Comparison of ENCODE assay signal across 16 mouse cellular contexts in the genomic region with DNA sequence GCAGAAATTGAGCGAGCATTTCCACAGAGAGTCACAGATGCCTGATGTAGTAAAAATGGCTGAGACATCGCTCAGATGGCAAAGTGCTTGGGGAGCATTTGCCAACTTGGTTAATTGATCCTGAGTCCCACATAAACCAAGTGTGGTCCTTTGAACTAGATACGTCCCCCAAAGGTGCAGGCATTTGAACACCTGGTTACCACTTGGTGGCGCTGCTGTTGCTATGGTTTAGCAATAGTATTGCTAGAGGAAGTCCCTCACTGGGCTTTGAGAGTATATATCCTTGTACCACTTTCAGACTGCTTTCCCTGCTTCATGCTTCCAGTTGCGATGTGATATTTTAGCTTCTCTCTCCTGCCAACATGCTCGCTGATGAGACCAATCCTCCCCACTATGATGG.
A peak's percentile ranks its signal among the peaks of the same experiment; 100 is the strongest.
DNase-seq lines count a peak whose midpoint lies in the region; ATAC-seq and TF ChIP-seq lines count a peak whose summit lies in the region.
"Had no signal": no experiment of that assay in that cellular context is flagged by ENCODE, and none has a peak within 500 bp of the region (broad histone marks: within the 10 kb centered on the region; RNA-seq: fewer than 3 reads in every experiment).

No protein-coding gene starts in this region.

- ATAC-seq in heart, postnatal 0 days (ENCODE audit: insufficient read depth, low read depth), result no peak
- no peak for ATAC-seq in lung, embryonic 14.5 days (ENCODE audit: insufficient read depth)

- no peak overlapping the region for H3K27ac ChIP-seq in heart, postnatal 0 days (ENCODE audit: low read depth)
- H3K27ac ChIP-seq in heart, embryonic 10.5 days, result no peak overlapping the region
- H3K27ac ChIP-seq in lung, embryonic 14.5 days (ENCODE audit: low read depth), result no peak overlapping the region
- H3K27ac ChIP-seq: embryonic facial prominence, embryonic 10.5 days; forebrain, embryonic 12.5 days; limb, embryonic 12.5 days; stomach, embryonic 15.5 days had no signal

- H3K4me1 ChIP-seq in heart, postnatal 0 days (ENCODE audit: control insufficient read depth, insufficient read depth), result no peaks in the 10 kb centered on the region
- H3K4me1 ChIP-seq in heart, embryonic 10.5 days, result no peaks in the 10 kb centered on the region; the same call in 1 of the 2 replicates
- H3K4me1 ChIP-seq in lung, embryonic 14.5 days (ENCODE audit: insufficient read depth), result 0 out of 2 replicates have a peak, but pooled peaks cover 3% of the 10 kb centered on the region
- no peaks in the 10 kb centered on the region for H3K4me1 ChIP-seq in lung, adult 2 months (ENCODE audit: control insufficient read depth, insufficient read depth, low read length)
- H3K4me1 ChIP-seq: stomach, embryonic 15.5 days had no signal

- H3K9ac ChIP-seq in heart, postnatal 0 days (replicated peaks; ENCODE audit: low read depth, low read length), result no peak overlapping the region
- no peak overlapping the region for H3K9ac ChIP-seq in lung, embryonic 14.5 days
- H3K9ac ChIP-seq: forebrain, embryonic 12.5 days; limb, embryonic 12.5 days; stomach, embryonic 15.5 days had no signal

- TF ChIP-seq EP300 in heart, postnatal 0 days (IDR thresholded peaks at IDR 0.05; ENCODE audit: low read depth), result no peak

- H3K4me2 ChIP-seq in heart, postnatal 0 days (ENCODE audit: low read depth, low read length), result no peak overlapping the region
- no peak overlapping the region for H3K4me2 ChIP-seq in lung, embryonic 14.5 days
- H3K4me2 ChIP-seq: forebrain, embryonic 12.5 days; limb, embryonic 12.5 days; stomach, embryonic 15.5 days had no signal

- TF ChIP-seq CTCF in heart, postnatal 0 days (IDR thresholded peaks at IDR 0.05; ENCODE audit: low read depth), result peak; percentile 29
- TF ChIP-seq CTCF in lung, embryonic 14.5 days (IDR thresholded peaks at IDR 0.05; ENCODE audit: low read depth), result no peak
- no peak for TF ChIP-seq CTCF in lung, adult 2 months (IDR thresholded peaks at IDR 0.05; ENCODE audit: insufficient read depth, low read length)

- H3K36me3 ChIP-seq in heart, postnatal 0 days (replicated peaks; ENCODE audit: control insufficient read depth, insufficient read depth, low read length), result no peaks in the 10 kb centered on the region
- no peaks in the 10 kb centered on the region for H3K36me3 ChIP-seq in heart, embryonic 10.5 days
- H3K36me3 ChIP-seq in lung, embryonic 14.5 days (ENCODE audit: insufficient read depth), result no peaks in the 10 kb centered on the region
- H3K36me3 ChIP-seq: embryonic facial prominence, embryonic 10.5 days; forebrain, embryonic 12.5 days; limb, embryonic 12.5 days; stomach, embryonic 15.5 days had no signal

- 74% methylated on average over 6 of the region's 6 CpGs for WGBS in heart, postnatal 0 days
- 74% methylated on average over 6 of the region's 6 CpGs for WGBS in heart, embryonic 10.5 days
- 70% methylated on average over 6 of the region's 6 CpGs for WGBS in lung, embryonic 14.5 days
- 74% methylated on average over 6 of the region's 6 CpGs for WGBS in lung, adult 2 months

- no peak overlapping the region for H3K4me3 ChIP-seq in heart, postnatal 0 days (ENCODE audit: low read depth, low read length)
- H3K4me3 ChIP-seq in heart, embryonic 10.5 days, result no peak overlapping the region
- no peak overlapping the region for H3K4me3 ChIP-seq in lung, embryonic 14.5 days (ENCODE audit: low read depth, low read length)
- no peak overlapping the region for H3K4me3 ChIP-seq in lung, adult 2 months (replicated peaks; ENCODE audit: extremely low read depth, low read depth, low read length)
- H3K4me3 ChIP-seq: embryonic facial prominence, embryonic 10.5 days; forebrain, embryonic 12.5 days; limb, embryonic 12.5 days; stomach, embryonic 15.5 days had no signal

- DNase-seq in heart, postnatal 0 days (ENCODE audit: low spot score), result no peak
- DNase-seq in heart, embryonic 10.5 days (ENCODE audit: low spot score), result no peak
- peak; percentile 24 for DNase-seq in lung, embryonic 14.5 days
- no peak for DNase-seq in lung, adult 2 months
- DNase-seq in ES-CJ7 (ENCODE audit: low read depth, low spot score), result peak; percentile 57
- peak; percentile 14 for DNase-seq in c-Kit-positive CD71-negative TER-119-negative erythroid progenitor cells, embryonic 14.5 days (ENCODE audit: low read depth)
- no peak for DNase-seq in gastrocnemius, postnatal 10 days
- DNase-seq in adrenal gland, postnatal 25 days, result no peak
- DNase-seq: adrenal gland, adult 2 months; cerebellum, adult 11 months; kidney, adult 18-20 months; lung, postnatal 4 days had no signal

- no peaks in the 10 kb centered on the region for H3K9me3 ChIP-seq in heart, postnatal 0 days (replicated peaks; ENCODE audit: control insufficient read depth, low read length)
- H3K9me3 ChIP-seq in heart, embryonic 10.5 days, result no peaks in the 10 kb centered on the region
- no peaks in the 10 kb centered on the region for H3K9me3 ChIP-seq in lung, embryonic 14.5 days (ENCODE audit: low read depth, low read length)
- H3K9me3 ChIP-seq: embryonic facial prominence, embryonic 10.5 days; limb, embryonic 12.5 days; stomach, embryonic 15.5 days had no signal

- H3K27me3 ChIP-seq in heart, postnatal 0 days (ENCODE audit: control insufficient read depth, insufficient read depth, low read length), result no peaks in the 10 kb centered on the region
- H3K27me3 ChIP-seq in heart, embryonic 10.5 days (ENCODE audit: insufficient read depth, poor library complexity, severe bottlenecking), result peaks cover 10% of the 10 kb centered on the region; the same call in 1 of the 2 replicates
- no peaks in the 10 kb centered on the region for H3K27me3 ChIP-seq in lung, embryonic 14.5 days (ENCODE audit: insufficient read depth, low read length)
- H3K27me3 ChIP-seq: limb, embryonic 12.5 days; stomach, embryonic 15.5 days had no signal

- no peak for TF ChIP-seq POLR2A in lung, adult 2 months (IDR thresholded peaks at IDR 0.05; ENCODE audit: borderline replicate concordance, extremely low read depth, low read depth, low read length)

Comparison
In these comparisons a context has a peak if more than half of its experiments do, and no peak if none do; other contexts are left out.
1. DNase-seq: peak in lung, embryonic 14.5 days (single experiment), ES-CJ7 (single experiment) and c-Kit-positive CD71-negative TER-119-negative erythroid progenitor cells, embryonic 14.5 days (single experiment); none in heart, postnatal 0 days (single experiment), heart, embryonic 10.5 days (single experiment), lung, adult 2 months (single experiment), gastrocnemius, postnatal 10 days (single experiment) and adrenal gland, postnatal 25 days (single experiment).